Comparison of ENCODE assay signal across 27 mouse cellular contexts in genomic region chr2:117595028-117595427, GRCm38 (mm10).
"Had no signal": no experiment of that assay in that cellular context is flagged by ENCODE, and none has a peak within 500 bp of the region (broad histone marks: within the 10 kb centered on the region; RNA-seq: fewer than 3 reads in every experiment).

No protein-coding gene starts in this region.

- DNase-seq: left cerebral cortex, postnatal 4 days; liver; liver, embryonic 13.5 days; liver, postnatal 0 days; lung, adult 18-20 months; lung, adult 2 months; lung, embryonic 14.5 days; lung, postnatal 10 days; lung, postnatal 14 days; lung, postnatal 36 days; lung, postnatal 4 days; midbrain, embryonic 14.5 days had no signal

- H3K4me2 ChIP-seq: limb, embryonic 12.5 days; limb, embryonic 13.5 days; limb, embryonic 15.5 days; liver, embryonic 11.5 days; liver, embryonic 12.5 days; liver, embryonic 13.5 days; liver, embryonic 15.5 days; lung, embryonic 14.5 days; lung, embryonic 15.5 days; midbrain, embryonic 11.5 days; midbrain, embryonic 12.5 days; midbrain, embryonic 13.5 days; midbrain, embryonic 15.5 days; neural tube, embryonic 12.5 days had no signal

- H3K4me3 ChIP-seq: limb, embryonic 10.5 days; limb, embryonic 12.5 days; limb, embryonic 13.5 days; limb, embryonic 15.5 days; liver, embryonic 12.5 days; liver, embryonic 13.5 days; liver, embryonic 15.5 days; lung, embryonic 15.5 days; megakaryocyte, embryonic 14.5 days; midbrain, embryonic 10.5 days; midbrain, embryonic 12.5 days; midbrain, embryonic 13.5 days; midbrain, embryonic 15.5 days; neural tube, embryonic 12.5 days had no signal

- H3K36me3 ChIP-seq: limb, embryonic 10.5 days; limb, embryonic 12.5 days; limb, embryonic 13.5 days; limb, embryonic 15.5 days; liver, embryonic 12.5 days; liver, embryonic 13.5 days; liver, embryonic 15.5 days; lung, embryonic 15.5 days; midbrain, embryonic 10.5 days; midbrain, embryonic 12.5 days; midbrain, embryonic 13.5 days; midbrain, embryonic 15.5 days; neural tube, embryonic 12.5 days had no signal

- H3K27me3 ChIP-seq: liver, embryonic 12.5 days; liver, embryonic 13.5 days; liver, embryonic 15.5 days; lung, embryonic 15.5 days; midbrain, embryonic 12.5 days; midbrain, embryonic 13.5 days; midbrain, embryonic 15.5 days; neural tube, embryonic 12.5 days had no signal
